Mouse (Mus musculus): ENCODE data around the gene Gm28048.

The Gm28048 gene
- long read RNA-seq, experiment 1, partial matches to known transcripts = 12 of 16 reads
- long read RNA-seq, experiment 1, other reads (novel, unspliced or antisense) = 4 of 16 reads
- long read RNA-seq, experiment 2, partial matches to known transcripts = 1 of 2 reads
- long read RNA-seq, experiment 2, other reads (novel, unspliced or antisense) = 1 of 2 reads

DNA sequence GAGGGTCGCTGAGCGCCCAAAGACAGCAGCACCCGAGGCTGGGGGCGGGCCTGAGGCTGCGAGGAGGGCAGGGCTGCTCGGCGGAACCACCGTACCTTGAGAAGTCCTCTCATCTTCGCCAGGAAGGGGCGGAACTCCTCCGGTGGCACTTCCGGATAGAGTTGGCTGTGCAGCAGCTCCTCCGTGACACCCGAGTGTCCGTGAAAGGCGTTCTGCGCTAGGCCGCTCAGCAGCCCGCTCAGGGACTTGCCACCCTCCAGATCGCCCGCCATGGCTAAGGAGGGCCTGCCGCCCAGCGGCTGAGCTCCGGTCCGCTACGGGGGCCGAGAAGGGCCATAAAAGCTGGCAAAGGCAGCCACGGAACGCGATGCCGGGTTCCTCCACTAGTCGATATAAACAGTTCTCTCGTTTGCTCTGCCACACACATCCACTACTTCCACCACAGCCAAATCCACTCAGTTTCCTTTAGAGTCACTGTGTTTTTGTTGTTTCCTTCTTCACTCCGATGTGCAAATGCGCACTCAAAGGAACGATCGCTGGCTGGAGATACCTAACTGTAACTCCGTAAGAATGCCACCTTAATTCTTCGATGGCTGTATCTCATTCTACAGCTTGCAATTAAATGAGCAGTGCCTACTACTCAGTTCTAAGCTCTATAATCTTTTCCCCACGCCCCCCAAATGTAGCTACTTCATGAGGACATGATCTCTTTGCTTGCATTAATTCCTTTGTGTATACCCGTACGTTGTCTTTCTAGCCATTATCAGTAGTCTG, at the start of gene Gm28048, which contains the start of gene Commd1:
Gm28048 (minus strand) TSS at position 107 of the 774 bp plus-strand sequence.
Commd1 (minus strand) TSS at position 399 of the 774 bp plus-strand sequence.
- intact Hi-C loops (cut with DNase I) = loop anchor here (10.0 kb wide), 1 partner anchor 697 kb away; no protein-coding TSS in a partner anchor

GRCm38 (mm10) chr11:23029399-23029798, 47.5 kb upstream of the Gm28048 start:
- intact Hi-C loops (cut with DNase I) = no loop called here

GRCm38 (mm10) chr11:23028957-23029356, 47.1 kb upstream of the Gm28048 start:
- intact Hi-C loops (cut with DNase I) = no loop called here

- intact Hi-C loops (cut with DNase I) = no loop called here
These were observed 42.3 kb upstream of the Gm28048 start for GRCm38 (mm10) chr11:23024169-23024568.

DNA sequence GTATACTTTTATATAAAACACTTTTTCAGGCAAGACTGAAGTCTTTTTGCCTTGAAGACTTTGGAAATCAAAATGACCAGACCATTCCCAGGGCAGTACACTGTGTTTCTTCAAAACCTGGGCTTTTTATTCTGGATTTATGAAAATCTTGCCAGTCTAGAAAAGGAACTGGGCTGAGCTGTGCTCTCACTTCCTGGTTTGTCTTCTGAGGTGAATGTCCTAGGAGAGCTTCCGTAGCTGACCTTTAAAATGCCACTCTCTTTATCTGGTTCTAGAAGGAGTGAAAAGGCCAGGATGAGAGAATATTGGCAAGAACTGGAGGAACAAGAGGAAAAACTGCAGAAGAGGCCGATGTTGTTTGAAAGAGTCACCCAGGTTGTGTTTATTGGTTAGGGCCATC, 41.3 kb upstream of the Gm28048 start:
- intact Hi-C loops (cut with DNase I) = no loop called here

DNA sequence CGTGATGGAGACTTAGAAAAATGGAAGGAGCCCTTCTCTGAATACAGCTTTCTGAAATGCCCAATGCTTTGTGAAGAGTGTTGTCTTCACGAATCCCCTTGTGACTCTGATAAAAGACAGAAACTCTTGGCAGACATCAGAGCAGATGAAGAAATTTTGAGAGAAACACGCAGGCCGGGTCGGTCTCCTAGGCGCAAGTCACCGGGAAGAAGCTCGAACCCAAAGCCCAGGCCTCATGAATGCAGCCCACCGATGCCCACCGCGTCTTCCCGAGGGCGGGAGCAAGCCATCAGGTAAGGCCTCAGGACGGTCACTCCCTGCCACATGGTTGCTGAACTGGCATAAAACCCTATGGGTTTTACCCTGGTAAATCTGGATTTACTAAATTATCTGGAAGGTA, 39.0 kb upstream of the Gm28048 start:
- intact Hi-C loops (cut with DNase I) = no loop called here

- intact Hi-C loops (cut with DNase I) = no loop called here
These were observed 38.4 kb upstream of the Gm28048 start for GRCm38 (mm10) chr11:23020116-23020770.

DNA sequence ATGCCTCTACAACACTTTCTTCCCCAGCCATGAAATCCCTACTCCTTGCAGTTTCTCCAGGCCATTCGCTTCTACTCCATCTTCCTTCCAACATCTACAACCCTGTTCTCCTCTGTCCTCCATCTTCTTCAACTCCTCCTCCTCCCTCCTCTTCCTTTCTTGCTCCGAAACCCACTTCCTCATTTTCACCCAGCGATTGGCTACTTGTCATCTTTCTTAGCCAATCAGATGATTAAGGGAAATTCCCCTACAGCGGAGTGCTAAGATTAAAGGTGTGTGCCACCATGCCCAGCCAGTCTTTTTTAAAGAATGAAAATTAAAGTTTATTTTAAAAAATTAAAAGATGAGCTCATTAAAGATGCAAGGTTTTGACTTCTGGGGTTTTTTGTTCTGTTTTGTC, 36.1 kb upstream of the Gm28048 start:
- intact Hi-C loops (cut with DNase I) = loop anchor here (10.0 kb wide), 1 partner anchor 117 kb away; no protein-coding TSS in a partner anchor

DNA sequence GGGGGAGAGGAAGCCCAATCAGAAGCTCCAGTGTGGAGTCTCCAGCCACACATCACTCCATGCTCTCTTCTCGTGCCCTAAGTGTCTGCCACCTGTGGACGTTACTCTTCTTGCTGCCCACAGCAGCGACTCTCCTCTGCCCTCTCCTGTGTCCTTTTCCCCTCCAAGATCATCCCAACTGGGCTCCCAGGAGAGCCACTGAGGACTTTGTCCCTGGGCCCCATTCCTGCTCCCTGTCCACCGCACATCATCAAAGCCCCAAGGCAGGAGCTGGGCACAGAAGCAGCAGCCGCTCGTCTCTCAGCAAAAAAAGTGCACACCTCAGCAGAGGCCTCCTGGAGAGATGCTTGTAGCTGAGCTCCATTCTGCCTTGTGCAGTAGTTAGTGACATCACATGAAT, 33.1 kb upstream of the Gm28048 start:
- intact Hi-C loops (cut with DNase I) = loop anchor here (10.0 kb wide), 1 partner anchor 120 kb away; no protein-coding TSS in a partner anchor

DNA sequence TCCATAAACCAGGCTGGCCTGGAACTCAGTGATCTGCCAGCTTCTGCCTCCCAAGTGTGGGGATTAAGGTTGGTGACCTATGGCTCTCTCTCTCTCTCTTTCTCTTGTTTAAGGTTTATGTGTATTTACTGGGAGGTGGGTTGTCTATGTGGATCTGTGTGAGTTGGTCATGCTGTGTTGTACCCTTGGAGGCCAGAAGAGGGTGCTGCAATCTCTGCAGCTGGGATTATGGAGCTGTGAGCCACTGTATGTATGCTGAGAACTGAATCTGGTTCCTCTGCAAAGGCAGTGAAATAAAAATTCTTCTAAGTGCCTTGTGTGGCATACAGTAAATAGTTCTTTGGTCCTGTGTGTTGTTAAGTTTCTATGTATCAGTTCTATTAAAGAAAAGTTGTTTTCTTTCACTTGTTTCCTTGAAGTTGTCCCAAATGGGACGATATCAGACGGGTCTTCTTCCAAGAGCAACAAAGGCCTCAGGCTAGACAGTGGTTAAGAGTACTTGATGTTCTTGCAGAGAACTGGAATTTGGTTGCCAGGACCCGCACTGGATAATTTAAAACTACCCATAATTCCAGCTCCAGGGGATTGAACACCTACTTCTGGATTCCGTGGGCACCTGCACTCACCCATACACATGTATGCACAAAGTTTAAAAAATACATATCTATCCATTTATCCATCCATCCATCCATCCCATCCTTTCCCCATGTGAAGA, 31.8 kb upstream of the Gm28048 start:
- intact Hi-C loops (cut with DNase I) = loop anchor here (10.0 kb wide), 1 partner anchor 121 kb away; no protein-coding TSS in a partner anchor

GRCm38 (mm10) chr11:23013096-23013495, 31.2 kb upstream of the Gm28048 start:
- intact Hi-C loops (cut with DNase I) = loop anchor here (10.0 kb wide), 1 partner anchor 122 kb away; no protein-coding TSS in a partner anchor

GRCm38 (mm10) chr11:23008824-23009200, 26.9 kb upstream of the Gm28048 start:
- intact Hi-C loops (cut with DNase I) = loop anchor here (5.0 kb wide), 1 partner anchor 253 kb away; no protein-coding TSS in a partner anchor

GRCm38 (mm10) chr11:23008181-23008823, 26.4 kb upstream of the Gm28048 start:
- intact Hi-C loops (cut with DNase I) = loop anchor here (5.0 kb wide), 1 partner anchor 254 kb away; no protein-coding TSS in a partner anchor

DNA sequence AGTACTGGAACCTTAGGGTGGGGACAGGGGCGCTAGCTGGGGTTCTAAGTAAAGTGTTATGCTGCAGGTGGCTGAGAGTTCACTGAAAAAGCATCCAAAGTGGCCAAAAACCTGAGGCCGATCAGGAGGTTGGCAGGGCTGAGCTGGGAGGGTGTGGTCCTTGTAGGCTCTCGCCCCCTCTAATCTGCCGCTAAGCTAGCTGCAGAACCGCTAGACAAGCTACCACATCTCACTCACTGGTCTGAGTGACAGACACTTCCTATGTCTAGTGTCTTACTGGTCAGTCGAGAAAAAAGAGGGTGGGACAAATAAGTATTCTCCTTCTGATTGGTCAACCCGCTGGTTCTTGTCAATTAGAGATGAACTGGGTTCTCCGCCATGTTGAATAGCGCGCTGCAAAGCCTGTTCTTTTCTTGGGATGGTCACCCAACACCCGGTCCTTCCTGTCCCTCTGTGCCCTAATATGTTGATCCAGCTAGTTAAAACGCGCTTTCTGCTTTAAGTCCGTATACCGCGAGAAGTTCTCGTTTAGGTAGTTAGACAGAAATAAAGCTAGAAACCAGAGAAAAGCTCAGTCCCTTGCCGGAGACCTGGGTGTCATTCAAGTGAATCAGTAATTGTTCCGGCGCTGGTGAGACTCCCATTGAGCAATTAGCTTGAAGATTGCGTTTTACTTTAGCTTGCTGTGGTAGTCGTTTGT, 25.7 kb upstream of the Gm28048 start, which contains the start of gene Fam161a:
Fam161a (plus strand) TSS at position 51 of the 700 bp plus-strand sequence.
- intact Hi-C loops (cut with DNase I) = loop anchor here (5.0 kb wide), 1 partner anchor 255 kb away; no protein-coding TSS in a partner anchor

DNA sequence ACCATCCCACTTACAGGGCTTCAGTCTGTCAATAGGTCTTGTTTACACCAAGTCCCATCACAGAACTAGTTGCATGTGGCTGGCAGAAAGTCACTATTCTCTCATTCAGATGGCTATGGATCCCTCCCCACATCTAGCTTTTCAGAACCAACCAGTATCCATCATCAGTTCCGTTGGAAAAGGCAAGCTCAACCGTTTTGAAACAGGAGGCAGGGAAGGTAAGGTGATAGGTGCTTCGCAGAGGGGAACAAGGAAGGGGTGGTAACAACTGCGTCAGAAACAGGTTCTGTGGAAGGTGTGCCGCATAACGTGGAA, 25.2 kb upstream of the Gm28048 start:
- intact Hi-C loops (cut with DNase I) = loop anchor here (5.0 kb wide), 1 partner anchor 255 kb away; no protein-coding TSS in a partner anchor

- intact Hi-C loops (cut with DNase I) = loop anchor here (5.0 kb wide), 1 partner anchor 257 kb away; no protein-coding TSS in a partner anchor
These were observed 23.4 kb upstream of the Gm28048 start for GRCm38 (mm10) chr11:23005276-23005675.

- intact Hi-C loops (cut with DNase I) = no loop called here
These were observed 16.4 kb upstream of the Gm28048 start for GRCm38 (mm10) chr11:22998308-22998707.

DNA sequence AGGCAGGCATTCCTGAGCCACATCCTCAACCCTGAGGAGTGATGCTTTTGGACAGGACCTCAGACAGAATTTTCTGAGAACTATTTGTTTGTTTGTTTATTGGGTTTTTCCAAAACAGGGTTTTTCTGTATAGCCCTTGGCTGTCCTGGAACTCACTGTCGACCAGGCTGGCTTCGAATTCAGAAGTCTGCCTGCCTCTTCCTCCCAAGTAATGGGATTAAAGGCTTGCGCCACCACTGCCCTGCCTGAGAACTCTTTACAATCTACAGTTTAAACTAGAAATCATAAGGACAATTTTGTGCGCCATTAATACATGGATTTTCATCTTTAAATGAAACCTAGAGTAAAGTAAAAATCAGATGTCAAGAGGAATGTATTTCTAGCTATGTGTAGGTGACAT, 13.6 kb upstream of the Gm28048 start:
- intact Hi-C loops (cut with DNase I) = no loop called here

DNA sequence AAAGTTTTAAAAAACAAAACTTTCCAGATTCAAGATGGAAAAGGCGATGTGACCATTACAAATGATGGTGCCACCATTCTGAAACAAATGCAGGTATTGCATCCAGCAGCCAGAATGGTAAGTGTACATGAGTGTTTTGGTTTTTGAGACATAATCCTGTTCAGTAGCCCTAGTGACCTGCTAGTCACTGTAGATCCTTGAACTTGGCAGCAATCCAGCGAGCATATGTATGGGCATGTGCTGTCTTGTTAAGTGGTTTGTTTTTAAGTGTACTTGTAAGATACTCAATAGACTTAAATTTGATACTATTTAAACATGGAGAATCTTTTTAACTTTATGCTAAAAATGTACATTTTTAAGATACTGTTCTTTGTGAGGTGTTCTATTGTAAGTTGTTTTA, 12.4 kb upstream of the Gm28048 start:
- intact Hi-C loops (cut with DNase I) = no loop called here
